Mouse (Mus musculus): ENCODE data around the gene Mgat4c.

The Mgat4c gene

DNA sequence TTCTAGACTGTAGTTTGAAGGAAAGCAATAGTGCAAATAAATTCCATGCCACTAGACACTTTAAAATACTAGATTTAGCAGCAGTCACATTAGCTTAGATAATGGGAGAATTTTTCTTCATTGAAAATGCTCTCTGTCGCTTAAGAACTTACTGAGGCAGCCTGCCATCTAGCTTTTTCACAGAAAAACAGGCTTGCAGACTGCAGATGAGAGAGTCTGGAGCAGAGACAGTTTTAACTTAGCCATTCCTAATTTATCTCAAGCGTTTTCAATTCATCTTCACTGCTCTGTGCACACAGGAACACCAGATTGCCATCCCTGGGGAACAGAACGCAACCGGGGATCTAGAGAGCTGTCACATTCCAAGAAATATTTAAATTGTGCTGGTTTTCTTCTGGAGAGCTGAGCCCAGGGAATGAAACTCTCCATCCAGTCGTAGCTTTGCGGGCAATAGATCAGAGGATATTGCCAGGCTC is at the start of gene Mgat4c:
Gene Mgat4c (plus strand): TSS at position 51 of the 476 bp plus-strand sequence.
- DNase-seq (ENCODE audit: low read depth in 1 of 2, low spot score in 2 of 2), result no peak

DNA sequence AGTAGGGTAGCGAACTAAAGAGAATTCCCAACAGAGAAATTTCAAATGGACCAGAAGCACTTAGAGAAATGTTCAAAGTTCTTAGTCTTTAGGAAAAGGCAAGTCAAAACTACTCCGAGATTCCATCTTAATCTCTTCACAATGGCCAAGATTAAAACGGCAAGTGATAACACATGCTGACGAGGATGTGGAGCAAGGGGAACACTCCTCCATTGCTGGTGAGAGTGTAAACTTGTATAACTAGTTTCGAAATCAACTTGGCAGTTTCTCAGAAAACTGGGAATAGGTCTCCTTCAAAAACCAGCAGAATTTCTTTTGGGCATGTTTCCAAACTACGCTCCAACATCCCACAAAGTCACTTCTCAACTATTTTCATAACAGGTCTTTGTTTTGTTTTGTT is 46.0 kb upstream of the Mgat4c start:
- no peak for DNase-seq (ENCODE audit: low read depth in 1 of 2, low spot score in 2 of 2)

DNA sequence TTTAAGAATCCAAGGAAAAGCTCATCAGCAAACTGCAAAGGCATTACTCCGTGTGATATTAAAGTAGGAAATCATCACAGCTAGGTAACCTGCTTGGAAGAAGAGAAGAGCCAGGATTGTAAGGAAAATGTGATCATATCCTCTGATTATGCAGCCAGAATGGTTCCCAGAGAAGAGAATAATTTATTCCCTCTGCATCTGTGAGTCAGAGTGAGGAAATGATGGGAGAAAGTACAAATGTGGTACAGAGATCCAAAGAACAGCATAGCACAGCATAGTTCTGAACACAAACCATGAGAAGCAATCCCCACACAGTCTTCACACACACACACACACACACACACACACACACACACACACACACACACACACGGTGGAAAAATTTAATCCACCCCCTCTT is 40.2 kb upstream of the Mgat4c start:
- DNase-seq (ENCODE audit: low read depth in 1 of 2, low spot score in 2 of 2), result no peak

DNA sequence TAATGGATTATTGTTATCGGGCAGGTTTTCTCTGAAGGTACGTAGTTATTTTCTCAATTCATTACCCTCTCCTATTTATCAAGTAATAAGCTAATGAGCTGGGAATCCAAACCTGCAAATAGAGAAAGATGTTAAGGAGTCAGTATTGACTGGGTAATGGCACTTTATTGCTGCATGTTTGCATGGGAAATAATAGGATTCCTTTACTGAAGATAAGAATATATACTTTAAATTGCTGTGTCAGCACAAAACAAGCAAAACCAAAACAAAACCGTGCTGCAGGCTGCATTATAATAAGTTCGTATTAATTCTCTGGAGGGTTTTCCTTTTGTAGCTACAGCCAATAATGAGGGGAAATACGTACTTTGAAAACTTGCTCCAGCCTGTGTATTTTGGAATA is 627 bp downstream of the Mgat4c start:
- no peak for DNase-seq (ENCODE audit: low read depth in 1 of 2, low spot score in 2 of 2)

DNA sequence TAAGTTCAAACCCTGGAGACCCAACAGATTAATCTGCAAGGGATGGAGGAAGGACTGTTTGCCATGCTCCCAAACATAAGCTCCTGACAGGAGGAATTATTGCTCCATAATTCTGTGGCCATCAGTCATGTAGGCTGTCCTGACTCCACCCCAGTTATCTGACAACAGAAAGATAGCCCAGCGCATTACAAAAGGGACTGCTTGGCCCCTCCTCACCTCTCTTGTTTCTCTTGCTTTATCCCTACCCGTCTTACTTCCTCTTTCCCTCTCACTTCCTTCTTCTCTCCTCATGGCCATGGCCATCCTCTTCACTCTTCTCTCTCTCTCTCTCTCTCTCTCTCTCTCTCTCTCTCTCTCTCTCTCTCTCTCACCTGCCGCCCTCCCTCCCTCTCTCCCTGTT is 80.5 kb downstream of the Mgat4c start:
- DNase-seq (ENCODE audit: low read depth in 1 of 2, low spot score in 2 of 2), result no peak

DNA sequence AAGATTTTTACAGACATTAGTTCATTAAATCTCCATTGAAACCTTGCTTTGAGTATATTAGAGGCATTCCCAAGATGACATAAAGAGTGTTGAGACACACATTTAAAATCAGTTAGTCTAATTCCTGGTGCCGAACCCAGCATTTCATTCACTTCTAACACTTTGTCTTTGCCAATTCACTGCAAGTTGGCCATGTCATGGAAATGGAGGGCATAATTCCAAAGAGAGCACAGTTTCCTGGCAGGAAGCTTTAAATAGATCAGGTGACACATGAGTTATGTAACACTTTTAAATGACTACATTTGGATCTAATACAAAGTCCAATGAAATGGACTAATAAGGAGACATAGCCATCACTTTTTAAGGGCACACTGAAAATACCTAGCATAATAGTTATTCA is 89.4 kb downstream of the Mgat4c start:
- DNase-seq (ENCODE audit: low read depth in 1 of 2, low spot score in 2 of 2), result no peak

DNA sequence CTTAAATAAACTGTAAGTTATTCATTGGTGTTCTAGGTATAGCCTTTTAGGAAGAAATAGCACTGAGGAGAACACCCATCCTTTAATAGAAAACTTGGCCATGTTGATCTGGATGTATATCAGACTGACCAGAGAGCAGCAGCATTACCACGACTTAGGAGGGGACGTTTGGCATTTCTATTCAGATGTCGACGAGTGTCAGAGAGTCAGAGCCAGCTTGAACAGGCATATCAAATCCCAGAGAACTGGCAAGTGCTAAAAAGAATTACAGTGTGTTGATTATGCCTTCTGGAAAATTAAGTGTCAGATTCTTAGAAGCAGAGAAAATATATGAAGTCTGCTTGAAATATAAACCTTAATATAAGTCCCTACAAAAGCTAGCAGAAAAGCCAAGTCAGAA is 89.9 kb downstream of the Mgat4c start:
- DNase-seq (ENCODE audit: low read depth in 1 of 2, low spot score in 2 of 2), result no peak

DNA sequence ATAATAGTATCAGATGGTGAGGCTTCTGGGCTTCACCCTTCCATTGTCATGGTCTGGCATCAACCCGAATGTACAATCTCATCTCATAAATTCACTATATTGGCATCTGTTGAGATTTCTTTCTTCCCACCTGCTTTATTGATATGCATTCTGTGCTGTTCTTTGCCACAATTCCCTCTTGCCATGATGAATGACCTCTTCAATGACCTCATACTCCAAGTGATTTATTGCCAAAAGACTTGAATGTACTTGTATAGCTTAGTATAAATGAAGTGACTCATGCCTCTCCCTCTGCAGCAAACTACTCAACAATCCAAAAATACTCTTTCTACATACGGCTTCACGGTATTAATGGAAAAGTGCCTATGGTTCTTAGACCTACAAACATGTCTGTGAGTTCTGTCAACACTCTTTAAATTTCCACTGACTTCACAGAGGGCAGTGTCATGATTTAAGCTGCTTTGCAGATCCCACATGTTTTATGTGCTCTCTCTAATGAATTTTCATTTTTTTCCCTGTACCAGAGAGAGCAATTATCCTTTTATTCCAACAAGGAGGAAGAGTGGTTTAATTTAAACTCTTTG is 102.0 kb downstream of the Mgat4c start:
- no peak for DNase-seq (ENCODE audit: low read depth in 1 of 2, low spot score in 2 of 2)

DNA sequence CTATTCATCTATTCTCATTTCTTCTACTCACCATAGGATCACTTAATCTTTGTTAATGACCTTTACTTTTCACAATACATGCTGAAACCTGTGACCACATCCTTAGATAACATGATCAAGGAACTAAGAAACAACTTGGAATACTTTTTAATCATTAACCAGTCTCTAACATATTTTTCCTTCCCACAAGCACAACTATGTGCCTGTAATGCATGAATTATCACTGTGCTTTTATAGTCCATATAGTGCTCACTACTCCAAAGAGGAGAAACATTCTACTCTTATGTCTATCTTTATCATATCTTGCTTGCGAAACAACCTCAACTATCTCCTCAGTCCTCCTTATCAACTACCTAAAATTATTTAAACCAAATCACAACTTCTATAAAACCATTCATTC is 114.2 kb downstream of the Mgat4c start:
- DNase-seq (ENCODE audit: low read depth in 1 of 2, low spot score in 2 of 2), result no peak

DNA sequence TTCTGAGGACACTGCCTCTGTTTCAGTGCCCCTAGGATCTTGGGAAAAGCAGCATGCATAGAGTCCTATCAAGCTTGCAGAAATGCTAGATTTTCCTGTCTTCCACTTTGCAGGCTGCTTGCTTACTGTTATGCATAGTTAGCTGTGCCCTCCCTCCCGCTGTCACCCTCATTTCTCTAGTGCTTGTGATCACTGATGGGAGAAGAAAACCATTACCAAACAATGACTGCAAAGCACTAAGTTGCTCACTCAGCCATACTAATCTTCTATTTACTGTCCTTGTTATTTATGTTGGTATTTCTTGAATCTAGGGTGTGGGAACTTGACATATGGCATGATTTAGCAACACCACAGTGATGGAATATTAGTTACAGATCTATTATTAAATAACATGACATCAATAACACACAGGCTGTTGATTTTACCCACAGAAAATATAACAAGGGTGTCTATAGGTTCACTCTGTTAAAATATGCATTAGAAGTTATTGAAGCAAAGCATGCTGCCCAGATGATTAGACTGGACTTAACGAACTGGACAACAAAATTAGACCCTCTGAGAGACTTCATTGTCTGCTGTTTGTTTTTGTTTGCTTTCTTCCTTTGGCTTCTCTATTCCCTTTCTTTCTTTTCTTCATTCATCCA is 117.7 kb downstream of the Mgat4c start:
- no peak for DNase-seq (ENCODE audit: low read depth in 1 of 2, low spot score in 2 of 2)

DNA sequence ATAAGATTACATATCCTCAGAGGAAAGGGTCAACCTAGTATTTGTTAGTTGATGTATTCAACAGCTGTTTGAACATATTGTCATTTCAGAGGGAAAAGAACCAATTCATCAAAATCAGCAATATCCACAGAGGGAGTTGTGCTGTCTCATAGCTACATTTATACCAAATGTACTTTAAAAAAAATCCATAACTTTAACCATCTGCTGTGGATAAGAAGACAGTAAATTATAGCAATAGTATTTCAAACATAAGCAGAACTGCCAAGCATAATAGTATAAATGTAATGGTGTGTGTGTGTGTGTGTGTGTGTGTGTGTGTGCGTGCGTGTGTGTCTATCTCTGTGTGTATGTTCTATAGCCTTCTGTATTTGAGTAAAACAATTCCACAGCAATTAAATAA is 127.5 kb downstream of the Mgat4c start:
- no peak for DNase-seq (ENCODE audit: low read depth in 1 of 2, low spot score in 2 of 2)

DNA sequence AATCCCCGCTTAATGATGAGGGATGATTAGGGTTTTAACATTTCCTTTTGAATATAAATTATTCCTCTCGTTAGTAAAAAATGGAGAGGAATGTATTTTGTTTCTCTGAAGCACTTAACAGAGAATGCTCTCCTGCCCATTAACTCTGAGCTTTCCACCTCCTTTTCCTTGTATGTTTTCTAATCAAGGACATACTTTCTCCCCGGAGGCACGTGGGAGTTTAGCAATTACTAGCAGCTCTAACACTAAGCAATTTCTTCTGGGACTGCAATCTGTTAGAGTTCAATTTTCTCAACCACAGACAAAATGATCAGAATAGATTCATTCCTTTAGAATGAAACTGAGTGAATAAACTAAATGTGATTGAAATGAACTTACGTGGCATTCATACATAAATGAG is 135.6 kb downstream of the Mgat4c start:
- no peak for DNase-seq (ENCODE audit: low read depth in 1 of 2, low spot score in 2 of 2)

DNA sequence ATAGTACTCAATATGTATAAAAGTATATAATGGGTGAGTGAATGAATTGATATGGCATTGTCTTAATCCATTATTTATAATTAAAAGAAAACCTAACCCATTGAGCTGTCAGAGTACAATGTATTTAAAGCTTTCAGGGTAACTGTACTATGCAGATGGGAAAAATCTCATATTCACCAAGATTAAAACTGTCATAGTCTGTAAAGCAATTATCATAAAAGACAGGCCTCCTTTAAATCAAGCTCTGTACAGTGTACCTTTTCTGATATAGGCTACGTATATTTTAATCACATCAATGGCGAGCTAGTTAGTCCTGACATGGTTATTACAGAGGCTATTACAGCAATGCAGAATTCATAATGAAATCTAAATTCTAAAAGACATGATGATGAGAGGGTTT is 146.7 kb downstream of the Mgat4c start:
- DNase-seq (ENCODE audit: low read depth in 1 of 2, low spot score in 2 of 2), result no peak

DNA sequence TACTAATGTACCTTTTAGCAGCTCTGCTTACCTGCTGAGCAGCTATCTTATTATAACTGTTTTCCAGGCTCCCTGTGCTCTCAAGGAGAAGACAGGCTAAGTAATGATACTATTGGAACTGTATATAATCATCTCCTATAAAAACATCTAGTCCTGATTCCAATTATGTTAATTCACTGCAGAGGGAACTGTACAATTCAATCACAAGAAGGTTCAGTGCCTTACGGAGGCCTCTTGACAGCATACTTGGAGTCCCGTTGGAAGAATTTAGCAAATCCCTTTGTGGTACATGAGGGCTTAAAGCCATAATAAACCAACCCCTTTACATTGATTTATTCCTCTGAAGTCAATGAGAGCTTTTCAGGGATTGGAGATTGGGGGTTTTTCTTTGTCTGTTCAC is 174.8 kb downstream of the Mgat4c start:
- DNase-seq (ENCODE audit: low read depth in 1 of 2, low spot score in 2 of 2), result no peak

DNA sequence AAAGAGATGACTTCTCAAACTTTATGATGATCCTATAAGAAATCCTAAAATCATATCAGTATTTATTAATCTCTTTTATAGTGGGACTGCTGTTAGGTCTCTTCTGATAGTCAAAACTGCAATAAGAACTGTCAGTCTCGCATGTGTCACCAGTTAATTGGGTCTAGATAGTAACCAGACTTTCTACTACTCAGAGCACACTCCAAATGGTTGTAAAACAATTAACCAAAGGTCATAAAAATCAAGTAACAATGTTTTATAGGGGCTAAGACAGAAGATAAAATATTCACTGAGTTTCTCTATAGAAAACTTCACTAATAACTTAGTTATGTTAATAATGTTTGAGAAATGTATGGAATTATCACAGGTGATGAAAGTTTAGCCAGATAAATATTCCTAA is 208.6 kb downstream of the Mgat4c start:
- no peak for DNase-seq (ENCODE audit: low read depth in 1 of 2, low spot score in 2 of 2)

DNA sequence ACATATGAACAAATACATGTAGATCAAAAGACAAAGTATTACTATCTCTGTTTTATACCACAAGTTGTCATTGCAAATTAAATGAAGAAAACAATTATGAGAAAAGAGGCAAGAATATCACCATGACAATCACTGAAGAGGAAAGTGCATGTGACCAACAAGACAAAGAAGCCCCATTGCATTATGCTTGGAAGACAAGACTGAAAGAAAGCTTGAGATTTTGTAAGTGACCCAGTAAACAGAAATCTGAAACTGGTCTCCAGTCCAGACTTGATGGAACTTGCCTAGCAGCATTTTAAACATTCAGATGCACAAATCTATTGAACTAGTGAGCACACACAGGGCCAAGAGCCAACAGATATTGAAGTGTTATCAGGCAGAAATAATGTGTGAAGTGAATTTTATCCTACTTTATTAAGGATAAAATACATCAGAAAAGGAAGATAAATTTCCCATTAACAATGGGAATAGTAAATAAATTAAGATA is 236.1 kb downstream of the Mgat4c start:
- DNase-seq (ENCODE audit: low read depth in 1 of 2, low spot score in 2 of 2), result no peak

DNA sequence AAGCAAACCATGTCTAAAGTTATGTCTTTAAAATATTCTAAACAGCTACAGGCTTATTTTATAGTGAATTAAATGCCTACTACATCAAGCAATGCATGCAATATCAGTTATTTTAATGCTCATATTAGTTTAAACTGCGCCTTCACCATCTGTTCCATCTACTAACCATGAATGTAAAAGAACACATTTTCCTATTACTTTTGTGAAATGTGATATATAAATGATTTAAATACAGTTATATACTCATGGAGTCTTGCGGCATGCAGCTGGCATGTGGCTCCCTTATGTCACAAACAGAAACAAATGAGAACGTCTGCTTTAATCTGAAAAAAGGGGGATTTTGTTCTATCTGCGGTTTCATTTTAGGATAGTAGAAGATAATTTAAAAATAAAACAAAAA is 316.3 kb downstream of the Mgat4c start:
- no peak for DNase-seq (ENCODE audit: low read depth in 1 of 2, low spot score in 2 of 2)

DNA sequence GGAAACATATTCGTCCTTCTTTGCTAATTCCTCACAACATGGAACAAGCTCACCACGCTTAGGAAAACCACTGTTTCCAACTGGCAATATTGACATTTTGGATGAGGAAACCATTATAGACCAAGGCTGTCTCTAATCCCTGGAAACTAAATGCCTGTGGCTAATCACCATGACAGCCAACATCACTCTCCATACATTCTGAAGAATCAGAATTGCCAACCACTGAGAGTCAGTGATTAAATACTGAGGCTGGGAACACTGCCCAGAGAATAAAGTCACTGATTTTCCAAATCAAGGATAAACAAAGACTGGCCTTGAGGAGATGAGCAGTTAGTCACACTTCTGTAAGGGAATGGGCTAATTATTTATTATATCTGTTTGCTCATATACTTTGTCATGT is 361.2 kb downstream of the Mgat4c start:
- no peak for DNase-seq (ENCODE audit: low read depth in 1 of 2, low spot score in 2 of 2)

DNA sequence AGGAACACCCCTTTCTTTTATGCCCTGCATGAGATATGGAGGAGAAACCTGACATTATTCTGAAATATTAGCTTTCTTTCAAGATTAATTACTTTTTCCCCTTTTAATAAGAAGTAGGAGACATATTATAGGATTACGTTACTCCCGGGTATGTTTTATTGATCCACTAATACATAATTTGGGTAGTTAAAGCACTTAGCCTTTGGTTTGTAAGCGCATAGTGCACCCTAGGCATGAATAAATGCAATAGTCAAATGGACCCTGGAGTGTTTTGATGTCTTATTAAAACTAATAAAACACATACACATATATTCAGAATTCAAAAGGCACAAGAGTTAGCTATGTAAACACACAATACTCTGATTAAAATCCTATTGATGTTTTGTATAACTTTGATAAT is 374.9 kb downstream of the Mgat4c start:
- no peak for DNase-seq (ENCODE audit: low read depth in 1 of 2, low spot score in 2 of 2)

DNA sequence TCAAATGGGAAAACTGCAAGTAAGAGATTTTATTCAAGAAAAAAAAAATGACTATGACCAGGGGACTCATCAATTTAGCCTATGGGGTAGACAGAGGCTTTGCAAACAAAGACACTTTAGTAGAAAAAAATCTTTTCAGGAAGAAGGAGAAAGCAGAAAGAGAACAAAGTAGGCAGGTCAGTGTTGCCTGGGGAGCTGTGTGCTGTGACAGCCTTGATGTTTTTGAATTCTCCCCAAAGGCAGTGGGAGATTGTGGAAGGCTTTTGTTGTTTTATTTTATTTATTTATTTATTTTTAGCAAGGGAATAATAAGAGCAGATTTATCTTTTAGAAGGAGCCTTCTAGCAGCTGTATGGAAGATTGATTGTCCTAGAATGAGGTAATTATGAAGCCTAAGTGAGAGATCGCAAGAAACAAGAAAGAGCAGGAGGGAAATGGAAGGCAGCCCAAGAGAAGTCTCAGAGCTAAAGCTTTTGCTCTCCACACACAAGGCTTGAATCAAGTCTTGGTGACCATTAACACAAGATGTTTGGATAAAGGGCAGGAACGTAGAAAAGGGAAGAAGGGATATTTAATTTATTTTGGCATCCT is 375.8 kb downstream of the Mgat4c start:
- DNase-seq (ENCODE audit: low read depth in 1 of 2, low spot score in 2 of 2), result no peak

DNA sequence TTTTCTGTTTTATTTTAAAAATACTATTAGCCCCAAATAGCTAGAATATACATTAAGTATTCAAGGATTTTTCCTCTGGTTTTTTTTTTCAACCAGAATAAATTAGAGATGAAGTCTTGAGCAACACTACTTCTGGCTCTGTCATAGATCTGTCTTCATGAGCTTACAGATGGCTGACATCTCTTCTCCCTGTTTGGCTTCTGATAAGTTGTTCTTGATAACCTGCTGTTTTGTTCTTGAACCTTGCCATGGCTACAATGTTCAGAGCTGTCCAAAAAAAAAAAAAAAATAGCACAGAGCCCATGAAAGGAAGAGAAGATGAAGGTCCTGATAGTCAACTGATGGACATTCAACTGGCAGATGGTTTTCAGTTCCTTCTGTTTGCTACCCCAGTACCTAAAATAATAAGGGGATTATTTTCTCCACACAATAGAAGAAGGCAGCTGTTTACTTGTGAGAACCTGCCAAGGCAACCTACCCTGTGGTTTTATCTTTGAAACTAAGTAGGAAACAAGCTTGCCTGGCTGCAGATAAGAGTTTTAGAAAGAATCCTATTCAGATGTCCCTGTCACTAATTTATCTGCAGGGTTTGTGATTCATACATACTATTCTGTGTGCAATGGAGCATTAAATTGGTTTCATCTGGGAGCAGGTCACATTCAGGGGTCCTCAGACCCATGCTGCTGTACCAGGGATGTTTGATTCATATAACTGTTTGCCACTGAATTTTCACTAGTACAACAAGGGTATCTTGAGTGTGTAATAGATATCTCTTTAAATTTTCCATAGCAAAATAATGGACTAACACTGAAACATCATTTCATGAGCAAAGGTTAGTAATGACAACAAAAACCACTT is 393.5 kb downstream of the Mgat4c start:
- no peak for DNase-seq (ENCODE audit: low read depth in 1 of 2, low spot score in 2 of 2)

DNA sequence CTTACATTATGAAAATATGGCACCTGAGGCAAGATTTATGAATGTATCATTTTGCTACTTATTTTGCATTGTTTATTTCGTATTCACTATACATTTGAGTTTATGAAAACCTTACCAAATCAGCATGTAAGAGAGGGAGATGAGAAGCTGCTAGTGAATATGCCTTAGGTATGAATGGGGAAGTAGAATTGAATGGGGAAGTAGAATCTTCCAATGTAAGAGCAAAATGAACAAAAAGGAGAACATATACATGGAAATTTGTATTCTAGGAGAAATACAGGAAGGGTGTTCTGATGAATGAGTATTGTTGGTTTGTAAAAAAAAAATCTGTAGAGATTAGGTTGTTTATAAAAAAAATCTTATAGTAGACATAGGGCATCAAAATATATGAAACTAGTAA is 441.9 kb downstream of the Mgat4c start:
- no peak for DNase-seq (ENCODE audit: low read depth in 1 of 2, low spot score in 2 of 2)

Data from monocyte, adult 2 months (primary cell).